Mouse (Mus musculus): Measurements from ENCODE around the gene Klhl5.
A peak's percentile ranks its signal among the peaks of the same experiment; 100 is the strongest.
"Not testable (repeated sequence)": the region's sequence is repeated elsewhere in the genome, so short reads cannot be mapped to it uniquely, and the experiment has no call there.

Gene Klhl5

GRCm38 (mm10) chr5:65097457-65097856, 9.9 kb upstream of the Klhl5 start:
- DNase-seq (ENCODE audit: low spot score) = no peak

GRCm38 (mm10) chr5:65100002-65100401, 7.3 kb upstream of the Klhl5 start:
- no peak for DNase-seq (ENCODE audit: low spot score)

DNA sequence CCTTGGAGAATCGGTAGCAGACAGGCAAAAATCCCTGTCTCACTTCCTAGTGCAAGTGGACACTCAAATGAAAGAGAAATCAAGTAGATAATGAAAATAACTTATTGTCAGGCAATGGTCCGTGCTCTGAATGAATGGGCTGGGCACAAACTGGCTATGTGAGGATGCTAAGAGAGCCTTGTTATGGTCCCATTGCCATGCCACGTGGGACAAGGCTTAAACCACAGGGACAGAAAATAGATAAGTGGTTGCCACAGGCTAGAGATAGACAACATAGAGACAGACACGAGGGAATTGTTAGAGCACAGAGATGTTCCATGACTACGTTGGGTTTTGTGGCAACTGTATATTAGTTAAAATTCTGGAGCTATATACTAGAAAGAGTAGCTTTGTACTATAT, 6.1 kb upstream of the Klhl5 start:
- no peak for DNase-seq (ENCODE audit: low spot score)

- DNase-seq (ENCODE audit: low spot score) = no peak
Measured at GRCm38 (mm10) chr5:65101621-65102020, 5.7 kb upstream of the Klhl5 start.

- no peak for DNase-seq (ENCODE audit: low spot score)
Measured at GRCm38 (mm10) chr5:65102026-65102640, 5.2 kb upstream of the Klhl5 start.

GRCm38 (mm10) chr5:65102641-65103042, 4.7 kb upstream of the Klhl5 start:
- no peak for DNase-seq (ENCODE audit: low spot score)

- peak; percentile 13 for DNase-seq (ENCODE audit: low spot score)
Measured at GRCm38 (mm10) chr5:65107773-65108432, 564 bp downstream of the Klhl5 start.

DNA sequence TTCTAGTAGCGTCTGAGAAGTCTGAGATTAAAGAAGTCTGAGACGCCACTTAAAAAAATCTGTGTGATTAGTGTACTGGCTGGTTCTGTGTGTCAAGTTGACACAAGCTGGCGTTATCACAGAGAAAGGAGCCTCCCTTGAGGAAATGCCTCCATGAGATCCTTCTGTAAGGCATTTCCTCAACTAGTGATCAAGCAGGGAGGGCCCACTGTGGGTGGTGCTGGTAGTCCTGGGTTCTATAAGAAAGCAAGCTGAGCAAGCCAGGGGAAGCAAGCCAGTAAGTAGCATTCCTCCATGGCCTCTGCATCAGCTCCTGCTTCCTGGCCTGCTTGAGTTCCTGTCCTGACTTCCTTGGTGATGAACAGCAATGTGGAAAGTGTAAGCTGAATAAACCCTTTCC, 4.9 kb downstream of the Klhl5 start:
- DNase-seq (ENCODE audit: low spot score) = not testable (repeated sequence)

- DNase-seq (ENCODE audit: low spot score) = no peak
Measured at GRCm38 (mm10) chr5:65113323-65113722, 6.0 kb downstream of the Klhl5 start.

GRCm38 (mm10) chr5:65116789-65117188, 9.4 kb downstream of the Klhl5 start:
- no peak for DNase-seq (ENCODE audit: low spot score)

DNA sequence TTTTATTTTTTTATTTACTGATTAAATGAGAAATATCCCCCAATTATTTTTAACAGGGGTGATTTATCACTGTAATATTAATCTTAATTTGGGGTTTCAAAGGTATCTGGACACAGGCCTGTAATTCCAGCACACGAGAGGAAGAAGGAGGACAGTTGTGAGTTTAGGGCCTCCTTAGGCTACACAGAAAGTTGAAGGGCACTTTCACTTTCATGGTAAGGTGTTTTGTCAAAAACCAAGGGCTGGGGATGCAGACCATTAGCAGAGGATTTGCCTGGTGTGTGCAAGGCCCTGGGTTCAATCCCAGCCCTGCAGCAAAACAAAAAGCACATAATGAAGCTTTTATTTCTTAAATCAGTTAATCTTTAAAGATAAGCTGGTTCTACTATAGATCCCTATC, 12.2 kb downstream of the Klhl5 start:
- no peak for DNase-seq (ENCODE audit: low spot score)

GRCm38 (mm10) chr5:65119918-65120317, 12.6 kb downstream of the Klhl5 start:
- DNase-seq (ENCODE audit: low spot score) = no peak

DNA sequence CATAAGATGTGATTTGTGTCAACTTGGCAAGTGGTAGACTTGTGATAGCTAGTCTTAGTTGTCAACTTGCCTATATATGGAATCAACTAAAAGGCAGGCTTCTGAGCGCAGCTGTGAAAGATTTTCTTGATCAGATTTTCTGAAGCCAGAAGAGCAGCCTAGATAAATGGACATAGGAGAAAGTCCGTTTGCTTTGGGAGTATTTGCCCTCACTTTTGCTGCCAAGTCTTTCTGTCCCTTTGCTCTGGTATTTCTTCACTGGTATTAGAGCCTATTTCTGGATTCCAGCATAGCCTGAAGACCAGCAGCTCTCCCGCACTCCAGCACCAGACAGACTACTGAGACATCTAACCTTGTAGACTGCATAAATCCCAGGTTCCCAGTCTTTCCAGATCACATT, 15.3 kb downstream of the Klhl5 start:
- no peak for DNase-seq (ENCODE audit: low spot score)

- no peak for DNase-seq (ENCODE audit: low spot score)
Measured at GRCm38 (mm10) chr5:65126137-65126536, 18.8 kb downstream of the Klhl5 start.

GRCm38 (mm10) chr5:65128481-65128880, 21.1 kb downstream of the Klhl5 start:
- DNase-seq (ENCODE audit: low spot score) = peak; percentile 13

- no peak for DNase-seq (ENCODE audit: low spot score)
Measured at GRCm38 (mm10) chr5:65130528-65131210, 23.3 kb downstream of the Klhl5 start.

- no peak for DNase-seq (ENCODE audit: low spot score)
Measured at GRCm38 (mm10) chr5:65131211-65131879, 24.0 kb downstream of the Klhl5 start.

DNA sequence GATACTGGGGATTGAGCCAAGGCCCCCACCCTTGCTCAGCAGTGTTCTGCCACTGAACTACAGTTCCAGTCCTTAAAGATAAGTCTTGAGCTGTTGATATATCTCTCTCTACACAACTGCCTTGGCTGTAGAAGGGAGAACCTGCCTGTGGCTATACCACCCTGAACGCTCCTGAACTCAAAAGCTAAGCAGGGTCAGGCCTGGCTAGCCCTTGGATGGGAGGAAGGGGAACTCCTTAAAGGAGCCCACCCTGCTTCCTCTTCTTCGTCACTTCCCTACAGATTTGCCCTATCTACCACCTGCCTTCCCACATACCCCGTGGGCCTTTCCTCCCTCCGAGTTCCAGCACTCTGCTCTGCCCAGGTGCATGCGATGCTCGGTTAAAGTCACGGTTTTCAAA, 28.8 kb downstream of the Klhl5 start:
- DNase-seq (ENCODE audit: low spot score) = no peak

DNA sequence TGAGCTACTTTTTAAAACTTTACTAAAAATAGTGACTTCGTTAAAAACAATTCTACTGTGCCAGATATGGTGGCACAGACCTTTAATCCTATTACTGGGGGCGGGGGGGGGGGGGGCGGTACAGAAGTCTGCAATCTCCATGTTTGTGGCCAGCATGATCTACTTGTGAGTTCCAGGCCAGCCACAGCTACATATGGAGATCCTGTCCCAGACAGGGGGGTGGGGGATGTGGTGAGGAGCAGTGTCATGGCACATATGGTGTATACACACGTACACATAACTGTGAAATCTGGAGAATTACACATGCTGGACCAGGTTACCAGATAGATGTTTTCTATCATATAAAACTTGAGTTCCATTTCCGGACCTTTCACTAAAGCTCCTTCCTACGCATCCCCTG, 29.7 kb downstream of the Klhl5 start:
- DNase-seq (ENCODE audit: low spot score) = no peak

- DNase-seq (ENCODE audit: low spot score) = no peak
Measured at GRCm38 (mm10) chr5:65141242-65141641, 33.9 kb downstream of the Klhl5 start.

GRCm38 (mm10) chr5:65142247-65142646, 34.9 kb downstream of the Klhl5 start:
- DNase-seq (ENCODE audit: low spot score) = no peak

GRCm38 (mm10) chr5:65145499-65146101, 38.3 kb downstream of the Klhl5 start:
- no peak for DNase-seq (ENCODE audit: low spot score)

Measured in MN1 (cell line).